Mouse (Mus musculus): ENCODE measurements around the gene Smug1. TPM values are rescaled to one million over a fixed set of nuclear protein-coding genes. Genes with fewer than 3 reads are reported as not detected.
A peak's percentile ranks its signal among the peaks of the same experiment; 100 is the strongest.

Smug1 gene
- polyA plus RNA-seq, 1 experiment from 2014 or later: 13.0 TPM

- H3K9ac ChIP-seq (ENCODE audit: low read depth, low read length): no peak overlapping the region
- no peak for TF ChIP-seq CTCF (IDR thresholded peaks at IDR 0.05; ENCODE audit: low read depth)
- H3K4me2 ChIP-seq (ENCODE audit: low read length): no peak overlapping the region
- DNase-seq (ENCODE audit: low spot score) (no peak), ATAC-seq (replicated peaks; ENCODE audit: low FRiP score, low read depth) (no peak)
- H3K36me3 ChIP-seq (ENCODE audit: insufficient read depth, low read length): no peaks in the 10 kb centered on the region
- no peak overlapping the region for H3K4me3 ChIP-seq (replicated peaks; ENCODE audit: low read depth, low read length)
- H3K27ac ChIP-seq: no peak overlapping the region
- WGBS: 42% methylated on average over 5 of the region's 5 CpGs
- H3K9me3 ChIP-seq (replicated peaks; ENCODE audit: low read length): no peaks in the 10 kb centered on the region
- peaks cover 18% of the 10 kb centered on the region for H3K4me1 ChIP-seq (replicated peaks; ENCODE audit: insufficient read depth, low read length)
- no peaks in the 10 kb centered on the region for H3K27me3 ChIP-seq (ENCODE audit: insufficient read depth, low read length)
These were observed 968 bp downstream of the Smug1 start for GRCm38 (mm10) chr15:103165924-103166323.

- peaks cover 16% of the 10 kb centered on the region for H3K4me1 ChIP-seq (replicated peaks; ENCODE audit: insufficient read depth, low read length)
- H3K36me3 ChIP-seq (ENCODE audit: insufficient read depth, low read length): no peaks in the 10 kb centered on the region
- no peaks in the 10 kb centered on the region for H3K9me3 ChIP-seq (replicated peaks; ENCODE audit: low read length)
- peak; percentile 99 for TF ChIP-seq CTCF (IDR thresholded peaks at IDR 0.05; ENCODE audit: low read depth)
- 0 out of 2 replicates have a peak, but pooled peaks have one; percentile 27 for ATAC-seq (replicated peaks; ENCODE audit: low FRiP score, low read depth)
- H3K9ac ChIP-seq (ENCODE audit: low read depth, low read length): no peak overlapping the region
- H3K27ac ChIP-seq: no peak overlapping the region
- no peak overlapping the region for H3K4me3 ChIP-seq (replicated peaks; ENCODE audit: low read depth, low read length)
- no peak overlapping the region for H3K4me2 ChIP-seq (ENCODE audit: low read length)
- peak; percentile 95 for DNase-seq (ENCODE audit: low spot score)
- WGBS: under 1% methylated on average over 13 of the region's 13 CpGs
- H3K27me3 ChIP-seq (ENCODE audit: insufficient read depth, low read length): no peaks in the 10 kb centered on the region
These were observed 1.5 kb downstream of the Smug1 start for GRCm38 (mm10) chr15:103165379-103165778.

GRCm38 (mm10) chr15:103163182-103163919, 3.5 kb downstream of the Smug1 start:
- peak overlapping the region; percentile 66 for H3K4me3 ChIP-seq (replicated peaks; ENCODE audit: low read depth, low read length)
- peak overlapping the region; percentile 62; the same call in 1 of the 2 replicates for H3K9ac ChIP-seq (ENCODE audit: low read depth, low read length)
- TF ChIP-seq CTCF (IDR thresholded peaks at IDR 0.05; ENCODE audit: low read depth): no peak
- no peaks in the 10 kb centered on the region for H3K9me3 ChIP-seq (replicated peaks; ENCODE audit: low read length)
- peak; percentile 78 for ATAC-seq (replicated peaks; ENCODE audit: low FRiP score, low read depth)
- H3K27ac ChIP-seq: no peak overlapping the region
- DNase-seq (ENCODE audit: low spot score): peak; percentile 99
- no peaks in the 10 kb centered on the region for H3K36me3 ChIP-seq (ENCODE audit: insufficient read depth, low read length)
- H3K4me2 ChIP-seq (ENCODE audit: low read length): peak overlapping the region; percentile 68
- H3K27me3 ChIP-seq (ENCODE audit: insufficient read depth, low read length): no peaks in the 10 kb centered on the region
- H3K4me1 ChIP-seq (replicated peaks; ENCODE audit: insufficient read depth, low read length): peaks cover 3% of the 10 kb centered on the region
- WGBS: 9% methylated on average over 25 of the region's 25 CpGs

- DNase-seq (ENCODE audit: low spot score) (no peak), ATAC-seq (replicated peaks; ENCODE audit: low FRiP score, low read depth) (no peak)
- Histone ChIP-seq H3K36me3 (ENCODE audit: insufficient read depth, low read length) (no peaks in the 10 kb centered on the region), H3K27ac (no peak overlapping the region), H3K4me2 (ENCODE audit: low read length) (no peak overlapping the region), H3K9ac (ENCODE audit: low read depth, low read length) (no peak overlapping the region), H3K9me3 (replicated peaks; ENCODE audit: low read length) (no peaks in the 10 kb centered on the region), H3K4me3 (replicated peaks; ENCODE audit: low read depth, low read length) (no peak overlapping the region), H3K27me3 (ENCODE audit: insufficient read depth, low read length) (no peaks in the 10 kb centered on the region), H3K4me1 (replicated peaks; ENCODE audit: insufficient read depth, low read length) (no peaks in the 10 kb centered on the region; the same call in none of the 2 replicates)
- 77% methylated on average over 10 of the region's 10 CpGs for WGBS
- TF ChIP-seq CTCF (IDR thresholded peaks at IDR 0.05; ENCODE audit: low read depth): no peak
These were observed 9.3 kb downstream of the Smug1 start for GRCm38 (mm10) chr15:103157585-103157984.

- Histone ChIP-seq H3K36me3 (ENCODE audit: insufficient read depth, low read length) (no peaks in the 10 kb centered on the region), H3K4me2 (ENCODE audit: low read length) (no peak overlapping the region), H3K27ac (no peak overlapping the region), H3K9me3 (replicated peaks; ENCODE audit: low read length) (no peaks in the 10 kb centered on the region), H3K4me3 (replicated peaks; ENCODE audit: low read depth, low read length) (no peak overlapping the region), H3K9ac (ENCODE audit: low read depth, low read length) (no peak overlapping the region), H3K4me1 (replicated peaks; ENCODE audit: insufficient read depth, low read length) (no peaks in the 10 kb centered on the region; the same call in 1 of the 2 replicates), H3K27me3 (ENCODE audit: insufficient read depth, low read length) (no peaks in the 10 kb centered on the region)
- WGBS: 57% methylated on average over 7 of the region's 7 CpGs
- DNase-seq (ENCODE audit: low spot score) (no peak), ATAC-seq (replicated peaks; ENCODE audit: low FRiP score, low read depth) (no peak)
- TF ChIP-seq CTCF (IDR thresholded peaks at IDR 0.05; ENCODE audit: low read depth): no peak
These were observed 10.0 kb downstream of the Smug1 start for GRCm38 (mm10) chr15:103156890-103157289.

- no peak for ATAC-seq (replicated peaks; ENCODE audit: low FRiP score, low read depth)
- 35% methylated on average over 32 of the region's 32 CpGs for WGBS
These were observed 11.2 kb downstream of the Smug1 start for GRCm38 (mm10) chr15:103155366-103156321.

More at GRCm38 (mm10) chr15:103155366-103156321, 11.2 kb downstream of the Smug1 start:
- no peaks in the 10 kb centered on the region for H3K36me3 ChIP-seq (ENCODE audit: insufficient read depth, low read length)
- peak overlapping the region; percentile 15; the same call in 1 of the 2 replicates for H3K9ac ChIP-seq (ENCODE audit: low read depth, low read length)
- no peak overlapping the region for H3K4me2 ChIP-seq (ENCODE audit: low read length)
- H3K27ac ChIP-seq: no peak overlapping the region
- no peak for DNase-seq (ENCODE audit: low spot score)
- TF ChIP-seq CTCF (IDR thresholded peaks at IDR 0.05; ENCODE audit: low read depth): no peak; the same call in 1 of the 2 replicates
- no peaks in the 10 kb centered on the region for H3K27me3 ChIP-seq (ENCODE audit: insufficient read depth, low read length)
- H3K4me1 ChIP-seq (replicated peaks; ENCODE audit: insufficient read depth, low read length): no peaks in the 10 kb centered on the region; the same call in 1 of the 2 replicates
- no peaks in the 10 kb centered on the region for H3K9me3 ChIP-seq (replicated peaks; ENCODE audit: low read length)
- H3K4me3 ChIP-seq (replicated peaks; ENCODE audit: low read depth, low read length): no peak overlapping the region

Data from kidney, postnatal 0 days (tissue).